Mouse (Mus musculus) hindbrain, embryonic 16.5 days (tissue): ENCODE measurements at regions not wholly inside any gene's neighbourhood (a gene's known extent, or its start where the extent isn't known, plus 50 kb on each side); places are given as distances from the start of the nearest gene placed in this dataset.

Experiments used
- ATAC-seq: fragments of 200-750 bp; cut with Nextera tagmentation; 2 replicates; pipeline ENCODE4 v1.8.0; 2017; ENCODE audit warnings: moderate TSS enrichment, moderate library complexity
- H3K27ac ChIP-seq: fragments of 300-500 bp; sonication (generic); 2 replicates; pipeline ENCODE4 v1.5.1; 2014; ENCODE audit warnings: low read depth, mild to moderate bottlenecking, control low read depth, low read length, moderate library complexity
- H3K27me3 ChIP-seq: fragments of 300-500 bp; sonication (generic); replicated peaks from 2 replicates; pipeline ENCODE4 v1.6.1; 2014; ENCODE audit warnings: low read length; ENCODE audit not compliant: control insufficient read depth, insufficient read depth
- H3K36me3 ChIP-seq: fragments of 300-500 bp; sonication (generic); 2 replicates; pipeline ENCODE4 v1.6.1; 2014; ENCODE audit warnings: mild to moderate bottlenecking, low read length, moderate library complexity, mixed read lengths; ENCODE audit not compliant: control insufficient read depth, insufficient read depth
- H3K4me1 ChIP-seq: fragments of 300-500 bp; sonication (generic); 2 replicates; pipeline ENCODE4 v1.6.1; 2014; ENCODE audit warnings: low read depth, low read length; ENCODE audit not compliant: control insufficient read depth, insufficient read depth
- H3K4me2 ChIP-seq: fragments of 300-500 bp; sonication (generic); 2 replicates; pipeline ENCODE4 v1.6.1; 2014; ENCODE audit warnings: mild to moderate bottlenecking, low read length, control low read depth, moderate library complexity
- H3K4me3 ChIP-seq: fragments of 300-500 bp; sonication (generic); 2 replicates; pipeline ENCODE4 v1.5.1; 2014; ENCODE audit warnings: mild to moderate bottlenecking, low read length, control low read depth, moderate library complexity
- H3K9ac ChIP-seq: fragments of 300-500 bp; sonication (generic); 2 replicates; pipeline ENCODE4 v1.6.1; 2014; ENCODE audit warnings: low read depth, mild to moderate bottlenecking, control low read depth, low read length, moderate library complexity
- H3K9me3 ChIP-seq: fragments of 300-500 bp; sonication (generic); 2 replicates; pipeline ENCODE4 v1.6.1; 2014; ENCODE audit warnings: mild to moderate bottlenecking, low read length, moderate library complexity; ENCODE audit not compliant: control insufficient read depth
- WGBS: fragments of 180-500 bp; shearing (Covaris S2); extraction: QIAGEN DNeasy Blood & Tissue Kit; methylation state at CpG from one replicate; pipeline ENCODE4 v1.1.7; 2014; 5-methylcytosine and 5-hydroxymethylcytosine counted together

DNA sequence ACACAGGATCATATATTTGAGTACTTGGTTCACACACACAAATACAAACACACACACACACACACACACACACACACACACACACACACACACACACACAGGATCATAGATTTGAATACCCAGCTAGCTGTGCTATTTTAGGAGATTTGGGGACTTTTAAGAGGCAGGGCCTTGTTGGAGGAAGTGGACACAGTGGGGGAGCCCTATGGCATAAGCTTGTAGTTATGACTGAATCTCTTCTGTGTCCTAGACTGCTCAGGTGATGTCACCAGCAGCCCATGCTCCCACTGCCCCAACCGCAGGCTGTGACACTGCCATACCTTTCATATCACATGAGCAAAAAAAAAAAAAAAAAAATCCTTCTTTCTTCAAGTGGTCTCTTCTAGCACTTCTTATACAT lies 110.1 kb downstream of the Spata18 start:
- no peaks in the 10 kb centered on the region for H3K9me3 ChIP-seq
- WGBS = 84% methylated on average over 1 of the region's 1 CpGs
- ATAC-seq = no peak
- H3K9ac ChIP-seq = no peak overlapping the region
- peaks cover 5% of the 10 kb centered on the region; the same call in 1 of the 2 replicates for H3K4me1 ChIP-seq
- no peaks in the 10 kb centered on the region for H3K27me3 ChIP-seq
- H3K4me2 ChIP-seq = no peak overlapping the region
- H3K4me3 ChIP-seq = no peak overlapping the region
- H3K27ac ChIP-seq = no peak overlapping the region
- H3K36me3 ChIP-seq = no peaks in the 10 kb centered on the region

DNA sequence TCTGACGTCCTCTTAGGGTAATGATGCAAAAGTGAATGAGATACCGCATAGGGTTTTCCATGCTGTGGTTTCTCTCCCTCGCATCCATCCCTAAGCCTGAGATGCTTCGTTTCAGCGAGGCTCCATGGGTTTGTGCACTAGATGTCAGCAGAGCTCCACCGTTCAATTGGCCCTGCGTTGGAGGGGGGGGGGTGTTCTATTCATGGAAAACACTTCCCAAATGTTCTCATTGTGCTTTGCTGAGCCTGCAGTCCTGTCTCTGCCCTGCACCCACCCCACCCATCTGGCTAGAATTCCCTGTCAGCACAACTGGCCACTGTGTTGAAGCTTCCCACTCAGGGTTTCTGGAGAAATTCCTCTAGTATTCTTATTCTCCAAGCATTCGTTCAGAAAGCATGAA lies 110.5 kb downstream of the Spata18 start:
- 29% methylated on average over 8 of the region's 8 CpGs for WGBS
- H3K27ac ChIP-seq = no peak overlapping the region
- peak; percentile 84 for ATAC-seq
- H3K36me3 ChIP-seq = no peaks in the 10 kb centered on the region
- no peak overlapping the region for H3K4me2 ChIP-seq
- no peak overlapping the region for H3K9ac ChIP-seq
- H3K27me3 ChIP-seq = no peaks in the 10 kb centered on the region
- H3K9me3 ChIP-seq = no peaks in the 10 kb centered on the region
- no peak overlapping the region for H3K4me3 ChIP-seq
- H3K4me1 ChIP-seq = peaks cover 5% of the 10 kb centered on the region; the same call in 1 of the 2 replicates

DNA sequence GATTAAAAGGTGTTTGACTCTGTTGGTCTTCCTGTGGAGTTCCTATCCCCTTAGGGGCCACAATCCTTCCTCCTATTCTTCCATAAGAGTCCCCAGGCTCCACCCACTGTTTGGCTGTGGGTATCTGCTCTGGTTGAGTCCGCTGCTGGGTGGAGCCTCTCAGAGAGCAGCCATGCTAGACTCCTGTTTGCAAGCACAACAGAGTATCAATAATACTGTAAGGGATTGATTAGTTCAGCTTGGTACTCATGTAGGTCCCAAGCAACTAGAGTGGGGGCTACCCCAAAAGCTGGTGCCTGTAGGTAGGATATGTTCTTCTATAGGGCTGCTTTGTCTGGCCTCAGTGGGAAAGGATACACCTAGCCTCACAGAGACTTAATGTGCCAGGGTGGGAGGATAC lies 113.0 kb downstream of the Spata18 start:
- Histone ChIP-seq H3K4me1 (peaks cover 5% of the 10 kb centered on the region; the same call in 1 of the 2 replicates), H3K4me3 (no peak overlapping the region), H3K4me2 (no peak overlapping the region), H3K9ac (no peak overlapping the region), H3K27me3 (no peaks in the 10 kb centered on the region), H3K36me3 (no peaks in the 10 kb centered on the region), H3K27ac (no peak overlapping the region), H3K9me3 (no peaks in the 10 kb centered on the region)
- WGBS = 54% methylated on average over 1 of the region's 1 CpGs
- no peak for ATAC-seq

DNA sequence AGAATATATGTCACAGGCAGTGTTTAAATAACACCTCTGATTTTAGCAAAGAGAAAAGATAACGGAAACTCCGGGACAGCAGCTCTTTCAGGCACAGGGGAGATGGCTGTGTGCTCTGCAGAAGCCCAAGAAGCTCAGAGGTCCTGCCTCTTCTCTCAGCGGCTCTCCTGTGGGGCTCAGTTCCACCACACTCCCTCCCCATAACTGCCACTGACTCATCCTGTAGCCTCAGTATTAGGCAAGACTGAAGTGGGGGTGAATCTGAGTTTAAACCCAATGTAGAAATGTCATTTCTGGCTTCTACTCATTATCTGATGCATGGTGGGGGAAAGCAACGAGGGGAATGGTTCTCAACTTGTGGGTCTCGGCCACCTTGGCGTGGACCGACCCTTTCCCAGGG lies 114.3 kb downstream of the Spata18 start:
- Histone ChIP-seq H3K4me1 (peaks cover 5% of the 10 kb centered on the region; the same call in 1 of the 2 replicates), H3K9me3 (no peaks in the 10 kb centered on the region), H3K4me3 (no peak overlapping the region), H3K27ac (no peak overlapping the region), H3K9ac (no peak overlapping the region), H3K27me3 (no peaks in the 10 kb centered on the region), H3K4me2 (no peak overlapping the region), H3K36me3 (no peaks in the 10 kb centered on the region)
- WGBS = 91% methylated on average over 7 of the region's 7 CpGs
- no peak for ATAC-seq

DNA sequence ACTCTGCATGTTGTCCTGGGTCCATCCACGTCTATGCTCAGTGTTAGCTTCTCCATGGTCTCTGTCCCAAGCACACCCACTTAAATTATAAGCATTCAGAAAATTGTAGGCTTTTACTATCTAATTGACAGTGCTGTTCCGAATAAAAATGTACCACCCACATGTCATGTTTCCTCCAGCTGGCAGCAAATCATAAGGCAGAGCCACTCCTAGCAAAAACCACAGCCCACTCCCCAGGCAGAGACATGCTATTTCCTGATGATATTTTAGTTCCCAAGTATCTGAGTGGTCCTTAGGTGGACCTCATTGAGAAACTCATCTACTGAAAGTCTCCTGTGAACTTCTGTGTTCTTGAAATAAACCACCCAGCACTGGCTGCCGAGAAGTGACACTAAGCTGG lies 117.1 kb downstream of the Spata18 start:
- Histone ChIP-seq H3K27ac (no peak overlapping the region), H3K36me3 (no peaks in the 10 kb centered on the region), H3K9ac (no peak overlapping the region), H3K4me1 (no peaks in the 10 kb centered on the region), H3K4me2 (no peak overlapping the region), H3K4me3 (no peak overlapping the region), H3K9me3 (peaks cover 7% of the 10 kb centered on the region), H3K27me3 (no peaks in the 10 kb centered on the region)
- no peak for ATAC-seq
- WGBS = 72% methylated on average over 3 of the region's 3 CpGs

DNA sequence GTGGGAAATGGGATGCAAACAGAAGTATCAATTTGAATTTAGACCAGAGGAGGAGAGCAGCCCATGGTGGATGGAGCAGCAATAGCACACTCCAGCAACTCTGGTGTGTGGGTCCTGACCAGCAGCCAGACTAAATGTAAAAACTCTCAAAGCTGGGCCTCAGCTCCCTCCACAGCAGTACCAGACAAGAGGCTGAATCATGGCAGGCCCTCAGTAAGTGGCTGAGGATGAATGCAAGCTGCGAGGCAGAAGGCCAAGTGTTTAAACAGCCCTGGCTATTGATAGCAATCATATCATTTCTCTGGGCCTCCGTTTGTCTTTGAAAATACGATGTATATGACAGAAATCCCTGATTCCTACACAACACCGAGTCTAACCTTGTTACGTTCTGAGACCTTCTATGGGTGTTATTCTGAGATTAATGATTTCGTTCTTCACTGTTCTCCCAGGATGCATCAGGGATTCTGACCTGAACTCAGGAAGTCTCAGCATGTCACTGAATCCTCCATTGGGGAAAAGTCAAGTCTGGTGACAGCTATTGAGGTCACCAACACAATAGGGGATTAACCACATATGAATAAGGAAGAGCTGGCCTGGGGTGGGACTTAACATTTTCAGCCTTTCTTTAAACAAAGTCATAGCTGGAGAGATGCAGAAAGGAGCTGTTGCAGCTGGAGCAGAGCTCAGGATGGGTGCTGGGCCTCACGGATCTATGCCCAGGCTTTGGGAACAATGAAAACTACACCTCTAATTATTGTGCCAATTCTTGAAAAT lies 124.8 kb downstream of the Spata18 start:
- Histone ChIP-seq H3K27ac (no peak overlapping the region), H3K4me1 (no peaks in the 10 kb centered on the region), H3K27me3 (no peaks in the 10 kb centered on the region), H3K9me3 (peaks cover 12% of the 10 kb centered on the region), H3K4me2 (no peak overlapping the region), H3K36me3 (no peaks in the 10 kb centered on the region), H3K9ac (no peak overlapping the region), H3K4me3 (no peak overlapping the region)
- ATAC-seq = no peak
- WGBS = 72% methylated on average over 7 of the region's 7 CpGs

DNA sequence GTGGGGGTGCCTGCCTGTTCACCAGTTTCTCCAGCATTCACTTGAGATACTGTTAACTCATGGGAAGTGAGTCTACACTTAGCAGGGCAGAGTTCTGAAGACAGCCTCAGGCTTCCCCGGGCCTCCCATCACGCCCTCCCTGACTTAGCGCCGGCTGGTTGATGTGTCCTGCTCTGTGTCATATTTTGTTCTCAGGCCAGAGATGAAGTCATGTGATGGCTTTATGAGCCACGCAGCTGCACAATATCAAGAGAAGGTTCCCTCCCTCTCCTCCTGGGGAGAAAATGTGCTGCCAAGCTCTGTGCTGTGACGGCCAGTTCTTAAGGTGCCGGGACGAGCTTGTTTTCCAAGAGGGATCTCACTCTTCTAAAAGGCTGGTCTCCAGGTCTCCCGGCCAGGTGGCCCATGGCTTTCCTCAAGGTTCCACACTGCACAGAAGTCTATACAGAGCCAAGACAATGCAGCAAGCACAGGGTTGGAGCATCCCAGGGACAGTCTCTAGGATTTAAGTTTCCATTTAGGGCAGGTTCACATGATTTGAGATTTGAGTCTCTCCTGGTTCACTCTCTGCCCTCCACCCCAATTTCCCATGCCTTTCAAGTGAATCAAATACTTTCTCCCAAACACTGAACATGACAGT lies 126.2 kb downstream of the Spata18 start:
- Histone ChIP-seq H3K4me3 (no peak overlapping the region), H3K4me1 (no peaks in the 10 kb centered on the region), H3K27me3 (no peaks in the 10 kb centered on the region), H3K9me3 (peaks cover 12% of the 10 kb centered on the region), H3K4me2 (no peak overlapping the region), H3K36me3 (no peaks in the 10 kb centered on the region), H3K27ac (no peak overlapping the region), H3K9ac (no peak overlapping the region)
- WGBS = 85% methylated on average over 9 of the region's 9 CpGs
- no peak for ATAC-seq

DNA sequence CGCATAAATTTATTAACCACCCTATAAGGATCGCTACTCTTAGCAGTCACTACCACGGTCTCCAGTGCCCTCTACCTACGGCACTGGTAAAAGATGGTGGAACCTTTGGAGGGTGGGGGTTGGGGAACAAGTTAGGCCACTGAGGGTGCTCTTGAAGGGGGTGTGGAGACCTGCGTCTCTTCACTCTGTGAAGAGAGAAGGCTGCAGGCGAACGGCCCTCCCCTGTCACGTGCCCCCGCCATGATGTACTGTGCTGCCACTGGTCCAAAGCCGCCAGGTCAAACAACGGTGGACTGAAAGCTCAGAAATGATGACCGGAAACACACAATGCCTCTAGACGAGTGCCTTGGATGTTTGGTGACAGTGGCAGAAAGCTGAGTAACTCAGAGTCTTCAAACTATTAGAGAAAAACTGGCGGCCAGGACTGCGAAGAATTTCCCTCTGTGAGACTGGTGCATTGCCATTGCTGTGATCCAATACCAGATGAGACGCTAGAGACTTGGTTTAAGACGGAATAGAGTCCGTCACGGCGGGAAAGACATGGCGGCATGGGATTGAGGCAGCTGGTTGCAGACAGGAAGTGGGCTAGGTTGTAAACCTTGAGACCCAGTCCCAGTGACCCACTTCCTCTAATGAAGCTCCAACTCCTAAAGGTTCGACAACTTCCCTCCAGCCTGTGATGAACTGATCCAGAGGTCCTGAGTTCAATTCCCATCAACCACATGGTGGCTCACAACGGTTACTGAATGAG lies 130.2 kb downstream of the Spata18 start:
- 92% methylated on average over 23 of the region's 23 CpGs for WGBS
- Histone ChIP-seq H3K9ac (no peak overlapping the region), H3K4me3 (no peak overlapping the region), H3K4me2 (no peak overlapping the region), H3K36me3 (no peaks in the 10 kb centered on the region), H3K9me3 (no peaks in the 10 kb centered on the region), H3K27ac (no peak overlapping the region), H3K27me3 (no peaks in the 10 kb centered on the region), H3K4me1 (no peaks in the 10 kb centered on the region)
- ATAC-seq = no peak
